Mouse (Mus musculus) liver, embryonic 16.5 days (tissue): ENCODE data around the gene Serpinh1. TPM values are rescaled to one million over a fixed set of nuclear protein-coding genes. Genes with fewer than 3 reads are reported as not detected.

Source experiments
- ATAC-seq: fragments of 200-750 bp; cut with Nextera tagmentation; 2 replicates; pipeline ENCODE4 v1.8.0; 2017; ENCODE audit warnings: low read depth, mild to moderate bottlenecking, moderate number of reproducible peaks, moderate library complexity
- H3K27ac ChIP-seq: fragments of 300-500 bp; sonication (generic); 2 replicates; pipeline ENCODE4 v1.5.1; 2014; ENCODE audit warnings: mild to moderate bottlenecking, low read length
- H3K27me3 ChIP-seq: fragments of 300-500 bp; sonication (generic); 2 replicates; pipeline ENCODE4 v1.6.1; 2014; ENCODE audit warnings: low read depth, low read length, mixed read lengths; ENCODE audit not compliant: control insufficient read depth, insufficient read depth
- H3K36me3 ChIP-seq: fragments of 300-500 bp; sonication (generic); 2 replicates; pipeline ENCODE4 v1.6.1; 2014; ENCODE audit warnings: mild to moderate bottlenecking; ENCODE audit not compliant: control insufficient read depth, insufficient read depth
- H3K4me1 ChIP-seq: fragments of 300-500 bp; sonication (generic); 2 replicates; pipeline ENCODE4 v1.6.1; 2014; ENCODE audit warnings: low read depth, low read length, mixed read lengths; ENCODE audit not compliant: control insufficient read depth
- H3K4me2 ChIP-seq: fragments of 300-500 bp; sonication (generic); 2 replicates; pipeline ENCODE4 v1.6.1; 2014; ENCODE audit warnings: low read depth, low read length, mixed read lengths
- H3K4me3 ChIP-seq: fragments of 300-500 bp; sonication (generic); 2 replicates; pipeline ENCODE4 v1.5.1; 2014; ENCODE audit warnings: low read depth, mild to moderate bottlenecking, low read length
- H3K9ac ChIP-seq: fragments of 300-500 bp; sonication (generic); 2 replicates; pipeline ENCODE4 v1.6.1; 2014; ENCODE audit warnings: low read depth, low read length
- H3K9me3 ChIP-seq: fragments of 300-500 bp; sonication (generic); replicated peaks from 2 replicates; pipeline ENCODE4 v1.6.1; 2016; ENCODE audit warnings: low read length; ENCODE audit not compliant: control insufficient read depth
- WGBS: fragments of 180-500 bp; shearing (Covaris S2); extraction: QIAGEN DNeasy Blood & Tissue Kit; methylation state at CpG from one replicate; pipeline ENCODE4 v1.1.7; 2014; ENCODE audit not compliant: insufficient replicate concordance; 5-methylcytosine and 5-hydroxymethylcytosine counted together
- polyA plus RNA-seq: library from polyadenylated mRNA; unstranded; fragments of >200 nt; fragmentation: Nextera tagmentation; extraction: Ambion mirVana; gene quantifications from 2 replicates; pipeline ENCODE4 v1.2.1, GENCODE M21; 2015

Gene Serpinh1
- polyA plus RNA-seq, 1 experiment from 2014 or later: 72.1 TPM

- no peaks in the 10 kb centered on the region for H3K9me3 ChIP-seq
- no peak overlapping the region for H3K27ac ChIP-seq
- H3K27me3 ChIP-seq: peaks cover 8% of the 10 kb centered on the region
- H3K4me2 ChIP-seq: no peak overlapping the region
- no peak overlapping the region for H3K9ac ChIP-seq
- H3K36me3 ChIP-seq: no peaks in the 10 kb centered on the region; the same call in 1 of the 2 replicates
- no peaks in the 10 kb centered on the region for H3K4me1 ChIP-seq
- 58% methylated on average over 9 of the region's 9 CpGs for WGBS
- no peak overlapping the region for H3K4me3 ChIP-seq
- no peak for ATAC-seq
Measured at GRCm38 (mm10) chr7:99349782-99350720, 3.0 kb downstream of the Serpinh1 start.

- Histone ChIP-seq H3K27ac (no peak overlapping the region), H3K9me3 (no peaks in the 10 kb centered on the region), H3K27me3 (peaks cover 7% of the 10 kb centered on the region), H3K4me2 (no peak overlapping the region), H3K9ac (no peak overlapping the region), H3K36me3 (no peaks in the 10 kb centered on the region; the same call in 1 of the 2 replicates), H3K4me1 (no peaks in the 10 kb centered on the region; the same call in 1 of the 2 replicates), H3K4me3 (no peak overlapping the region)
- no peak for ATAC-seq
- WGBS: 84% methylated on average over 26 of the region's 26 CpGs
Measured at GRCm38 (mm10) chr7:99348883-99349282, 4.2 kb downstream of the Serpinh1 start.

- H3K27me3 ChIP-seq: no peaks in the 10 kb centered on the region
- H3K9ac ChIP-seq: no peak overlapping the region
- ATAC-seq: no peak
- no peaks in the 10 kb centered on the region; the same call in 1 of the 2 replicates for H3K4me1 ChIP-seq
- H3K9me3 ChIP-seq: no peaks in the 10 kb centered on the region
- H3K4me2 ChIP-seq: no peak overlapping the region
- H3K4me3 ChIP-seq: no peak overlapping the region
- H3K27ac ChIP-seq: no peak overlapping the region
- 82% methylated on average over 10 of the region's 10 CpGs for WGBS
- no peaks in the 10 kb centered on the region; the same call in 1 of the 2 replicates for H3K36me3 ChIP-seq
Measured at GRCm38 (mm10) chr7:99347268-99347667, 5.8 kb downstream of the Serpinh1 start.

- Histone ChIP-seq H3K4me3 (no peak overlapping the region), H3K4me2 (no peak overlapping the region), H3K9me3 (no peaks in the 10 kb centered on the region), H3K27ac (no peak overlapping the region), H3K4me1 (no peaks in the 10 kb centered on the region; the same call in 1 of the 2 replicates), H3K9ac (no peak overlapping the region), H3K36me3 (no peaks in the 10 kb centered on the region; the same call in 1 of the 2 replicates), H3K27me3 (no peaks in the 10 kb centered on the region)
- no peak for ATAC-seq
- WGBS: 62% methylated on average over 4 of the region's 4 CpGs
Measured at GRCm38 (mm10) chr7:99343577-99343976, 9.5 kb downstream of the Serpinh1 start.

GRCm38 (mm10) chr7:99340736-99341135 is 12.3 kb downstream of the Serpinh1 start:
- no peaks in the 10 kb centered on the region for H3K36me3 ChIP-seq

GRCm38 (mm10) chr7:99332774-99333480 is 20.1 kb downstream of the Serpinh1 start:
- H3K4me1 ChIP-seq: no peaks in the 10 kb centered on the region
- H3K27me3 ChIP-seq: no peaks in the 10 kb centered on the region
- no peak overlapping the region for H3K4me3 ChIP-seq
- H3K4me2 ChIP-seq: no peak overlapping the region
- ATAC-seq: no peak
- no peaks in the 10 kb centered on the region for H3K9me3 ChIP-seq
- 38% methylated on average over 12 of the region's 12 CpGs for WGBS
- no peak overlapping the region for H3K27ac ChIP-seq
- H3K36me3 ChIP-seq: no peaks in the 10 kb centered on the region
- H3K9ac ChIP-seq: no peak overlapping the region

More at GRCm38 (mm10) chr7:99340736-99341135, 12.3 kb downstream of the Serpinh1 start:
- Histone ChIP-seq H3K9ac (no peak overlapping the region), H3K4me2 (no peak overlapping the region), H3K4me3 (no peak overlapping the region), H3K27ac (no peak overlapping the region), H3K4me1 (no peaks in the 10 kb centered on the region; the same call in 1 of the 2 replicates), H3K27me3 (no peaks in the 10 kb centered on the region), H3K9me3 (no peaks in the 10 kb centered on the region)
- ATAC-seq: no peak
- 57% methylated on average over 8 of the region's 8 CpGs for whole genome bisulfite sequencing

- no peak for ATAC-seq
- no peak overlapping the region for H3K4me2 ChIP-seq
- no peaks in the 10 kb centered on the region for H3K9me3 ChIP-seq
- H3K27me3 ChIP-seq: peaks cover 13% of the 10 kb centered on the region
- H3K36me3 ChIP-seq: no peaks in the 10 kb centered on the region
- WGBS: 56% methylated on average over 5 of the region's 5 CpGs
- no peak overlapping the region for H3K27ac ChIP-seq
- no peak overlapping the region for H3K4me3 ChIP-seq
- no peak overlapping the region for H3K9ac ChIP-seq
- H3K4me1 ChIP-seq: no peaks in the 10 kb centered on the region
Measured at GRCm38 (mm10) chr7:99330012-99330411, 23.0 kb downstream of the Serpinh1 start.

GRCm38 (mm10) chr7:99328847-99329246 is 24.2 kb downstream of the Serpinh1 start:
- Histone ChIP-seq H3K4me3 (no peak overlapping the region), H3K27me3 (peaks cover 16% of the 10 kb centered on the region), H3K9ac (no peak overlapping the region), H3K4me1 (no peaks in the 10 kb centered on the region), H3K9me3 (no peaks in the 10 kb centered on the region), H3K4me2 (no peak overlapping the region), H3K27ac (no peak overlapping the region), H3K36me3 (no peaks in the 10 kb centered on the region)
- 48% methylated on average over 4 of the region's 4 CpGs for WGBS
- no peak for ATAC-seq
